Mouse (Mus musculus) olfactory bulb, adult 2 months (tissue): ENCODE data around the gene Myl7.

Experiments used
- CTCF ChIP-seq: fragments of 200-500 bp; IDR thresholded peaks from 2 replicates; pipeline ENCODE4 v1.5.1; 2012; ENCODE audit warnings: low read depth, mild to moderate bottlenecking, low read length, moderate library complexity; ENCODE audit not compliant: insufficient read depth
- POLR2A ChIP-seq: fragments of 200-500 bp; IDR thresholded peaks from 2 replicates; pipeline ENCODE4 v1.6.1; 2012; ENCODE audit warnings: mild to moderate bottlenecking, low read depth, low read length, moderate library complexity; ENCODE audit not compliant: insufficient read depth

DNA sequence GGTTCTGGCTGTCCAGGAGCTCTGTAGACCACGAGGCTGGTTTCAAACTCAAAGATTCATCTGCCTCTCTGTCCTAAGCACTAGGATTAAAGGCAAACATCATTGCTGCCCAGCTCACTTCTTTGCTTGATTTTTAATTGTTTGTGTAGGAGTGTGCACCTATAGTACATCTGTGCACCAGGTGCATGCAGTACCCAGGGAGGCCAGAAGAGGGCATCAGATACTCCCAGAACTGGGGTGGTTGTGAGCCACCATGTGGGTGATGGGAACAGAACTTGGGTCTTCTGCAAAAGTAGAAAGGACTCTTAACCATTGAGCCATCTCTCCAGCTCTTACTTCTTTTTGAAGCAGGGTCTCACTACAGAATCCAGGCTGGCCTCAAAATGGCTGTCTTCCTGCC lies 39.9 kb downstream of the Myl7 start:
- no peak for TF ChIP-seq POLR2A
- no peak for TF ChIP-seq CTCF
